Mouse (Mus musculus): ENCODE data around the gene Sobp.

The Sobp gene

DNA sequence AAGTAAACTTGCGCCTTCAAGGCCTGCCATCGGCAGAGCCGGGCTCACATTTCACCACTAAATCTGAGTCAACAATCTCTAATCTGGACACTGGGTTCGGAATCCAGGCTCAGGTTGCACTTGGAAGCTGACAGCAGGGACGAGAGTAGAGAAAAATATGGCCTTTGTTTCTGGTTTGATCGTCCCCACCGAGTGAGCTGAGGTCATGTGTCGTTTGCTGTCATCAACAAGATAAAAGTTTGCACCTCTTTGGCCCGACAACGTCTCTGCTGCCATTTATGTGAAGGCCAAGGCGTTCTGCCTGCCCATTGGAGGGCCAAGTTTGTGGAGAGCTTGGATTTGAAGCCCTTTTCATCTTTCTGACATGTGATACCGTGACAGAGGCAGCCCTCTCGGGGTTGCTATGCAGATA is 178.8 kb downstream of the Sobp start:
- peak; percentile 79 for DNase-seq (ENCODE audit: low read depth, low spot score)

DNA sequence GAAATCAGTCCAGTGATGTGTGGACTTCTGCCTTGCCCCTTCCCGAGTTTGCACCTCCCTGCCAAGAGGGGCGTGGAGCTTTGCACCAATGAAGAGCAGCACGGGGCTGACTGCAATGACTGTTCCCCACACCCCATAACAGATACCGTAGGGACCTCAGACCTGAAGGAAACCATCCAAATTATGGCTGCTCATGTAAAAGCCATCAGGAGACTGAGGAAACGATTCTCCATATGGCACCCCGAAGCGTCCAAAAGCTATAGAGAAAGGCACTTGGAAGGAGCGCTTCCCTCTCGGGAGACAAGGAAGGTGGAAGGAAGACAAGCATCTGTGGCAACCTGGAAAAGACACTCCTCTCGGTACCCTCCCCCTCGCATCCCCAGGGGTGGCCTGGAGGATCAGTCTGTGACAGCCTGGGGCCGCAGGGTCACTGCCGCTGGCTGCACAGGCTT is 180.0 kb downstream of the Sobp start:
- peak; percentile 65 for DNase-seq (ENCODE audit: low read depth, low spot score)

DNA sequence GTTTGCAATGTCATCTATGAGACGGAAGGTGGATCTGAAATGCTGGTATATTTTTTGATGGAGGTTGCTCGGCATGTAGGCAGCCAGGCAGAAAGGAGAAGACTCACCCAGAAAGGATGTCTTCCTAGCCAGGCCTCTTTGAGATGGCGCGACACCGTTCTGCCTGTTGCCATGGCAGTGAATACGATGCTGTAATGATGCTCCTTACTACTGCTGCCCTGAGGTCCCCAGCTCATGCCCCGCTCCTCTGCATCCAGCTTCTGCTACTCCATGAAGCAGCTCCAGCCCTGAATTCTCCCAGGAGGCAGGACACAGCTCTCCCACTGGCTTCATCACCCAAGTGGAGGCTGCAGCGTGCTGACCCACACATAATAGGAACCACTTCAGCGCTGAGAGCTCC is 183.3 kb downstream of the Sobp start:
- no peak for DNase-seq (ENCODE audit: low read depth, low spot score)

DNA sequence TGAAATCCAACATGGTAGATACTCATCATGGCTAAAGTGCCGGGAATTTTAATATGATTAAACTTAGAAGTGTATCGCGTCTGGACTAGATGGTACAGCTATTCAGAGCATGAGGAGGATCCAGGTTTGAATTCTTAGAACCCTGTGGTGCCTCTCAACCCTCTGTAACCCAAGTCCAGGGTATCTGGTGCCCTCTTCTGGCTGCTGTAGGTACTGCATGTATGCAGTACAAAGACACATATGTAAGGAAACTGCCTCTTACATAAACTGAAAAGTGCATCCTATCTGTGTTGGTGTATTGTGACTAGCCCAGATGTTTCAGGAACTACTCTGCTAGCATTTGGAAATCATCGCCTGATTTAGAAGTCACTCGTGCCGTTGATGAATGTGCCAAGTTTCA is 184.4 kb downstream of the Sobp start:
- DNase-seq (ENCODE audit: low read depth, low spot score) = peak; percentile 68

DNA sequence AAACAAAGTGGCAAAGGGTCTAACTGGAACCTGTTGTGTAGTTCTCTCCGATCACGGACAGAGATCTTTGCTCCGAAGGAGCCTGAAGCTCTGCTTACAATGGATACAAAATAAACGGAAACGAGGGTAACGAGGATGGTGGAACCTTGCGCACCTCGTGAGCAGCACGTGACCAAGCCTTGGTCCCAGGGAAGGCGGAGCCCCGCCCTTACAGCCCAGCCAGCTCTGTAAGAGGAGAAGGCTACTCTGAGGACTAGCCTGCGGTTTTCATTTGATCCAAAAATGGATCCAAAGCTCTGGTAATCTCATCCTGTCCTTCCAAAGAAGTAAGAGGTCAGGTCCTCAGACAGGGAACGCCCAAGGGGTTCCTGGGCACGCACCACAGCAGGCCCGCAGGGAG is 185.7 kb downstream of the Sobp start:
- DNase-seq (ENCODE audit: low read depth, low spot score) = peak; percentile 92

DNA sequence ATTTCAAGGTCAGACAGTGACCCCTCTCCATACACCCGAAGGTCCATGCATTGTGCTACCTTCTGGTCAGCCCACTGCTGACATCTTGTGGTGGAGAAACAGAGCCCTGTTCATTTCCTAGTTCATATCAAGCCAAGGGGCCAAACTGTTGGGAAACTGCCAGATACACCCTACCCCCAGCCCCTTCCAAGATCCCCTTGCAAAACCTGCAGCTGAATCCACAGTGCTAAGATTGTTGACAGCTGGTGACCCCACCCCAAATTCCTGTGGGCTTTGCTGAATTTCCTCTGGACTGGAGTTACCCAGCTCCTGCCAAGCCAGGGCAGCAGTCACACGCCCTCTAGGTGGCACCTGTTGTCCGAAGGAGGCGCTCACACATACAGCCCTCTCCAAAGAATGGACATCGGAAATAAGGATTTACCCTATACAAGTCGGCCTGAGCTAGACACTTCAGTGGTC is 186.7 kb downstream of the Sobp start:
- peak; percentile 76 for DNase-seq (ENCODE audit: low read depth, low spot score)

DNA sequence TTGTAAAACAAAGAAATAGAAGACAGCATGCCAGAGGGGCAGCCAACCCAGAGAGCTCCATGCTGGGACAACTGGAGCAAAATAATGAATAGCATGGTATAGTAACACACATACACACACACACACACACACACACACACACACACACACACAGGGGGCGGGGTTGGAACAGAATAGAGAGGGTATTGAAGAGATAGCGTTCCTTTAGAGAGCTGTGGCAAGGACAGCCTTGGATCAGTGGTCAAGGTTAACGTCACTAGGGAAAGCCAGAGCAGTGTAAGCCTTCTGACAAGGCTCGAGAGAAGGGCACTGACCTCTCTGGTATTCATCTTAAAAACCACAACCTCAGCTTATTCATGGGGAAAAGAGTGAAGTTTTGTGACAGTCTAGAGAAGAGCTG is 189.4 kb downstream of the Sobp start:
- DNase-seq (ENCODE audit: low read depth, low spot score) = no peak

DNA sequence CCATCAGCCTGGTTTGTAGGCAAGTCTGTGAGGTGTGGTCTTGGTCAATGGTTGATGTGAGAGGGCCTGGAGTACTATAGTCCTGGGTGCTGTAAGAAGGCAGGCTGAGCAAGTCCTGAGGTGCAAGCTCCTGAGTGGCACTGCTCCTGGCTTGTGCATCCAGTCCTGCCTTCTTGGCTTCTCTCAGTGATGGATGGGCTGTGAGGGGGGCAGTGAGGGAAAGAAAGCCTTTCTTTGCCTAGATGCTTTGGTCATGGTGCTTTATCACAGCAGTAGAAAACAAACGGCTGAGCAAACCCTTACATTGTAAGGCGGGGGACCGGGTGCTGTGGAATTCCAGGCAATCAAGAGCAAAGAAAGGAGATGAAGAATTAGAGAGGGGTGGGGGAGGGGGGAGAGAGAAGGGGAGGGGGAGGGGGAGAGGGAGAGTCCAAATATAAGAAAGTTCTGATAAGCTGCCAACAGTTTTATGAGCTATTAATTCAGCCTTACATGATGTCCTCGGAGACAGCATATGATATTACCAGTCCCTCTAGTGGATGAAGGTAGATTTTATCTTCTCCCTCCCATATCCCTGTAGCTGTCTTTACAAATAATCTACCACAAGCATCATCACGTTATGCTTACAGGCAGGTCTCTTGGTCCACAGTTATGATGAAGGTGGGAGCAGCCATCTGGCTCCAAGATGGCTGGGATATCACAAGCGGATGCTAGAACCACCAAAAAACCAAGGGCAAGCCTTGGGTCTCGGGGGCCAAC is 193.2 kb downstream of the Sobp start:
- no peak for DNase-seq (ENCODE audit: low read depth, low spot score)

DNA sequence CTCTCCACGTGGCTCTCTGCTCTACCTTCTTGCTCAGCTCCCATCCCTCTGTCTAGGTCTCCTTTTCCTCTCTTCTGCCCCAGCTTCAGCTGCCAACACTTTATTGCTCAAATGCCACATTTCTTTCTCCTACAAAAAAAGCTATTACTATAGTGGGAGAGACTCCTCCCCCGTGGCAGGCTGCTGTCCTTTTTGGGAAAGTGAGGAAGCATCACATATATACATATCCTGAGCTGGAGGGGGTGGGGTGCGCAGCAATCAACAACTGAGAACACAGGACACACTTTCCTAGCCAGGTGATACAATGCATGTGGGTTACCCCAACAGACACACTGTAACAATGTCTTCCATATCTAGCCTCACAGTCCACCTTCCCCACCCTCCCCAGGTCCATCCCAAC is 196.0 kb downstream of the Sobp start:
- DNase-seq (ENCODE audit: low read depth, low spot score) = no peak

DNA sequence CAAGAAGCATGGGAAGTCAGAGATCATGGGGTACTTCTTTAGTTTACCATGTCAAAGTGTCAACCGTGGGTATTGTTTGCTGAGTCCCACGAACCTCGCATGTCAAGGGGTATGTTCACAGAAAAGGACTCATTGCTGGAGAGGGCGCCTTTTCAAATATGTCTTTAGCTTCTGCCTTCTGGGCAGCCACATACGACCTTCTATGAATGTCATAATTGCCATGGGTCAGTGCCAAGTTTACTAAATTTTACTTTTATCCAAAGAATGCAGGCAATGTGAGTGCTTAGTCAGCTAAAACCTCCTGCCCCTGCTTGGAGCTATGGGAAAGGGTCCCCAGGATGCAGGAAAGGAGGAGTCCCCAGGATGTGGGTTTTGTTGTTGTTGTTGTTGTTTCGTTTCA is 197.8 kb downstream of the Sobp start:
- no peak for DNase-seq (ENCODE audit: low read depth, low spot score)

DNA sequence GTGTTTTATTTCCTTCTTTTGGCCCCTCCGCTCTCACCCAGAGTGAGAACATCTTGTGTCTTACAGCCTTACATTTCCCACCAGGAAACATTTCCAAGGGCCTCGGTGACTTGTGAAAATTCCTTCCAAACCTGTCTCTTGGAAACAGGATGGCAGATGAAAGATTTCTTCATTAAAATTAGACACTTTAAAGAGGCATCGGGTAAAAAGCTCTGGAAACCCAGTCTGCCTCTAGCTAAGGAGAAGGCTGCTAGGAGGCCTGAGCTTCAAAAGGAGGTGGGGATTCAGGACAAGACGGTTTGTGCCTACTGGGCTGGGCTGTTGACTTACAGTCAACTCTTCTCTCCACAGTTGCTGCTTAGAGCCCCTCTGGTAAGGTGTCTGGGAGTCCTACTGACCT is 200.8 kb downstream of the Sobp start:
- DNase-seq (ENCODE audit: low read depth, low spot score) = no peak

DNA sequence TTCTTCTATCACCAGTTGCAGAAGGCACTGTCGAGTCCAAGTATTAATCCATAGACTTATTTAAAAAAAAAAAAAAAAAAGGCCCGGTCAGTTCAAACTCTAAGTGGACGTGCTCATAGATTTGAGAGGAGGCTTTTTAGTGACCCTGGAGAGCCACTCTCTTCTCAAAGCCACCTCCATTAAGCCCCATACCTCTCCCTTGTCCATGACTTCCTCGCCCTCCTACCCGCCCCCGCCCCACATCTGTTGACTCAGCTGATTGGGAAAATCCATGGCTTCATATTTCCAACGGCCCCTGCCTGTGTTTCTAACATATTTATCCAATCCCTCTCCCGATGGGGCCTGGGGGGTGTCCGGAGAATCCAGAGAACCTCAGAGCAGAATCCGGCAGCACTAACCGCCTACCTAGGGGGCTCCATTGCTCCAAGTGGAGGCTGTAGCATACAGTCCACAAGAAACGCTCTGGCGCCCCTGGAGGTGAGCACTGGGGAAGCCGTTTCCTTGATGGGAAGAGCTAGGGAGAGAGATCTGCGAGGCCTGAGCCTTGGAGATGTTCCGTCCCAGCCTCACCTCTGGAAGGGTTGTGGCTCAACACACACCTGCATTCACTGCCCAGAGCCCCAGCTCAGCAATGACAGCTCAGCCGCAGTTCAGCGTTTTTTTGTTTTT is 201.7 kb downstream of the Sobp start:
- no peak for DNase-seq (ENCODE audit: low read depth, low spot score)

DNA sequence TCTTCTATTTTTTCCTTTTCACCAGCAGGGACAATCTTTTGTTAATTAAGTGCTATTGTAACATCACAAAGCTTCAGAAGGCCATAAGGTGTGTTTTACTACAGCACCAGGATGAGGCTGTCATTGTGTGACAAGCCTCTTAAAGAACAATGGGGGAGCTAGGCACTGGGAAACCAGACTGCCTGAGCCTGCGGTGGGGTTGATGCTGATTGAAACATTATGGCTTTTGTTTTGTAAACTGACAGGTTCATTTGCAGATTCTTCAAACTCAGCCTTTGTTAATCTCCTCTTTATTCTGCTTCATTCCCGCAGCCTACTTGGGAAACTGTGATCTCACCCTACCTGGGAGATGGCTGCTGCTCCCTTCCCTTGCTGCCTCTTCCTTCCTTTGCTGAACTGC is 206.0 kb downstream of the Sobp start:
- DNase-seq (ENCODE audit: low read depth, low spot score) = no peak

DNA sequence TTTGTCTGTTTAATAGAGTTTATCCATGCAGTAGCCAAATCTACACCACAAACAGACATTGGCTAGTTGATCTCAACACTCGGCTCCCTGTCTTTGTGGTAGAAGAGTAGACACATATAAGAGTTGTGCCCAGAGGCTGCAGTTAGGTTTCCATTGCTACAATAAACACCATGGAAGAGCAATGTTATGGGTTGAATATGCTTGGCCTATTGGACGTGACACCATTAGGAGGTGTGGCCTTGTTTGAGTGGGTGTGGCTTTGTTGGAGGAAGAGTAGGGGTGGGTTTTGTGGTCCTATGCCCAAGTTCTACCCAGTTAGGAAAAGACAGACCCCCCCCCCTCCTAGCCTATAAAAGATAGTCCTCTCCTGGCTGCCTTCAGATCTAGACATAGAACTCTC is 211.3 kb downstream of the Sobp start:
- DNase-seq (ENCODE audit: low read depth, low spot score) = no peak

DNA sequence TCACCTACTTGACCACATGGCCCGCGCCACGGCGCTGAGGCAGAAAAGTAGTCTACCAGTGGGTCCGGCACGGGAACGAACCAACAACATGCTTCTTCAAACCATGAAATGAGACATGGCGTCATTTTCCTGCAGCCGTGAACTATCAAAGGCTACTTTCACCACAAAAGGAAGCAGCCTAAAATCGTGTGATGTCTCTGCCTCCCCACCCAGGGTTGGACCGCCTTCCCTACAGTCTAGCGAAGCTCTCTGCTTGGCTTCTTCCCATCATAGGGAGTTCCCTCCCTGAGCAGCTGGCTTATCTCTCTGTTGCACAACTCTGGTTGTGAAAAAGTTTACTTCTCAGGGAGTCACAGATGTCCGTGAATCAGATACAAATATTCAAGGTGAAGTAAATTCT is 211.7 kb downstream of the Sobp start:
- DNase-seq (ENCODE audit: low read depth, low spot score) = no peak

DNA sequence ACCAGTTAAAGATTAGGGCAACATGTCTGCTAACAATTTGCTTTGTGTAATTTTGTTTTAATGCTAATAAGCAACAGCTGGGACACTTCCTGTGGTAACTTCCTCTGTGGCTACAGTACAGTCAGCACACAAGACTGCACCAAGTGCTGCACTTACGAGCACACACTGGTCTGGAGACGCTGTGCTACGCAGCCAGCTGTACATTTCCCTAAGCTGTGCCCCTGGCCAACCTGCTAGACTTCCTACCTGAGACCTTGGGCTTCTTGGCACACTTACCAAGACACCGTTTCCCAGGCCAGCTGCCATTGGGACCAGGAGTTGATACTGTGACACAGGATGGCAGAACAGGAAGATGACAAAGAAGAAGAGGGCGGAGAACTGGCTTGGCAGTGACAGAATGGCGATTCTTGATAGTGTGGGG is 212.1 kb downstream of the Sobp start:
- no peak for DNase-seq (ENCODE audit: low read depth, low spot score)

DNA sequence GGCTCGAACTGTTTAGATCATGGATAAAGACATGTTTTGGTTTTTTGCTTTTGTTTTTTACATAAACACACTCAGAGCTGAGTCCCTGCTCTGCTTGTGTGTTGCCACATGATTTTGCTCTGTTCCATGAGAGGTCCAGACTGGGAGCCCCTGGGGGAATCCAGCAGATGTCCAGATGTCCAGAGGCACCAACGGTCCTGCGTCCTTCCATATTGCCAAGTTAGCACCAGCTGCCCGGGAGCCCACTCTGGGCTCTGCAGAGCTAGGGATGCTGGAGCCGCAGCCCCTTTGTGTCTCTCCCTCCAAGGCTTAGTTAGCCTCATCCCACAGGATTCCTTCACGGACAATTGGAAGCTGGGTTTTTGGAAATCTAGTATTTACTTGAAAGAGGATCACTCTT is 212.6 kb downstream of the Sobp start:
- no peak for DNase-seq (ENCODE audit: low read depth, low spot score)

DNA sequence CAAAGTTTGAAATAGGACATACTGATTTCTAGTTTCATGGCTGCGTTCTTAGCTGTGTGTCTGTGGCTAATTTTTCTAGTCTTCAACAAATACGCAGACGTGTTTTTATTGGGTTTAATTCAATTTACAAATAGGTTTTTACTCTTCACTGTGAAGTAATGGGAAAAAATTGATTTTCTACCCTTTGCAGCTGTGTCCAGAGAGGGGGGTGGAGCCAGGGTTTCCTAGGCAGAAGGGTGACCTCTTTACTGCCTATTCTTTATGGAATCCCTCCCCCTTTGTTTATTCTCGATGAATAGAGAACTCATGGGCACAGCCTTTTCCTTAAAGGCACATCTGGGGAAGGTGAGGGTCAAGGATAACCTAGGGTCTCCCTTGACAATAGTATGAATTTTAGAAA is 215.6 kb downstream of the Sobp start:
- no peak for DNase-seq (ENCODE audit: low read depth, low spot score)

DNA sequence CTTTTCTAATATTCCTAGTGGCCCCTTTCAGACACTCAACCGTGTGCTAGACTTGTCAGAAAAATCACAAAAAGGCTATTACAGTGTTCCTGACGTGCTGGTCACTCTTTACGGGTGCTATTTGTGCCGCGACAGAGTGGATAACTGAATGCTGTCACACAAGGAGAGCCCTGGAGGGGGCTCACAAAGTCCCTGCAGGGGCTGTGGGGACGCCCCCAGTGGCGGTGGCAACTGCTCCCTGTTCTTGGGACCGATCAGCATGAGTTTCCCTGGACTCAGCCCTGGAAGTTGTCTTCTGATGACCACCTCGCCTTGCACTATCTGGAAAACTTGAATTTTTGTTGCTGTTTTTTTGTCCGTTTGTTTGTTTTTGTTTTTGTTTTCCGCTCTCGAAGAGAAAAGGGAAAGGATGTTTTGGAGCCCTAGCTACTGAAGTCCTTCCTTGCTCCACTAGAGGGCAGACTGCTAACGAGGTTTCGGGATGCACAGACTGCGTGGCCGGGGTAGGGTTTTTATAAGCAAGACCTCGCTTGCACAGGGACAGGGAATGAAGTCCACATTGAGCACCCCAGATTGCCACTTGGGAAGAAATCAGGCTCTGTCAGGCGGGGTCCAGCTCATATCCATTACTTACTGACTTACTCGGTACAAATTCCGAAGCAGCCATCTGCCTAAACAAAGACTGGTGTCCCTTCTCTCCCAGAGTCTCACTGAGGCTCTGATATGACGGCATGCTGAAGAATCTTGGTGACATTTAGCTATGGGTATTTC is 216.3 kb downstream of the Sobp start:
- DNase-seq (ENCODE audit: low read depth, low spot score) = peak; percentile 71

DNA sequence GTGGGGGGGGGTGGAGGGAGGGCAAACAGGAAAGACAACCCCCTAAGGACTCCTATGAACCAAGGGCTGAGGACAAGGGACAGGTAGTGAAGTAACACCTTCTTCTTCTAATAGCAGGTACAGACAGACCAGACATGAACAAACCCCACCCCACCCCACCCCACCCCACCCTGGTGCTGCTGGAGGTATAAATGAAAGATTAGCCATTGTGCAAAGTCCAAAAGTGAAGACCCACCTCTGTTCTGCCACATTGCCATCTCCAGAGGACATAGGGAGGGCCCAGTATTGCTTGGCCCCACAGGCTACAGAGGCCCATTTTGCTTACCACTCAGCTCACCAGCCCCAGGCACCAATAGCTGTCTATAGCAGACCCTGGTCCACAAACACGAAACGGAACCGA is 219.1 kb downstream of the Sobp start:
- no peak for DNase-seq (ENCODE audit: low read depth, low spot score)

DNA sequence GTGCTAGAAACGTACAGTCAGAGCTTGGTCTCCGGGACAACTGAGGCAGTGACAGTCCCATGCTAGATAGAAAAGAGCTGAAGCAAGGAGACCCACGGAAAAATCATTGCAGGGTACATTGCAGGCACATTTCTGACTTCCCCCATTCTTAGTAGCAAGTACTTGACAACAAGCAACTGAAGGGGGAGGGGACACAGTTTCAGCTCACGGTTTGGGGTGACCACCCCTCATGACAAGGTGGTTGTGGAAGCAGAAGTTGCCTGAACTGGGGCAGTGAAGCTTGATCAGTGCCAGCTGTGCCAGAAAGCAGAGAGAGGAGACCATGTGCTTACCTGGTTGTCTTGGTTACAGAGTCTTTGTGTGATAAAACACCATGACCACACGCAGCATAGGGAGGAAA is 220.7 kb downstream of the Sobp start:
- DNase-seq (ENCODE audit: low read depth, low spot score) = no peak

Data from skeletal muscle tissue, adult 2 months (tissue).